Mouse (Mus musculus): ENCODE data around the gene Gpr162.

- TF ChIP-seq CTCF (IDR thresholded peaks at IDR 0.05; ENCODE audit: low read depth, low read length) (no peak), POLR2A (IDR thresholded peaks at IDR 0.05; ENCODE audit: insufficient read depth, low read length) (no peak), EP300 (IDR thresholded peaks at IDR 0.05; ENCODE audit: insufficient read depth, low read depth, low read length) (0 out of 2 replicates have a peak, but pooled peaks have one; percentile 1)
Observed at GRCm38 (mm10) chr6:124809775-124810538, 53.8 kb downstream of the Gpr162 start.

All from ES-Bruce4 (cell line).